Mouse (Mus musculus): ENCODE data around the gene Arfgap2. TPM values are rescaled to one million over a fixed set of nuclear protein-coding genes. Genes with fewer than 3 reads are reported as not detected.

Gene Arfgap2
- total and polyA plus RNA-seq, 3 experiments, result 55.1 to 77.6 (median 57.0) TPM

GRCm38 (mm10) chr2:91269687-91270133 lies 4.9 kb downstream of the Arfgap2 start:
- Histone ChIP-seq H3K79me2 (replicated peaks; ENCODE audit: control insufficient read depth, extremely low read depth, insufficient read depth, poor library complexity, severe bottlenecking) (peaks cover 28% of the 10 kb centered on the region), H3K36me3 (replicated peaks in 1 of 2; ENCODE audit: control insufficient read depth in 1 of 2, insufficient read depth in 1 of 2, low read length in 1 of 2) (peaks cover 66 to 83% of the 10 kb centered on the region in 2 experiments), H3K9ac (ENCODE audit: insufficient read depth, low read depth) (no peak overlapping the region), H3K4me1 (ENCODE audit: control insufficient read depth in 1 of 2, insufficient read depth in 2 of 2) (peaks cover 0 to 14% of the 10 kb centered on the region in 2 experiments; a peak in 2 of 4 replicates), H3K4me3 (replicated peaks in 1 of 3; ENCODE audit: low read depth in 2 of 3, low read length in 2 of 3, poor library complexity in 1 of 3) (no peak overlapping the region), H3K27ac (ENCODE audit: insufficient read depth, low read depth) (no peak overlapping the region), H3K27me3 (replicated peaks) (no peaks in the 10 kb centered on the region), H3K4me2 (ENCODE audit: insufficient read depth, low read depth, poor library complexity, severe bottlenecking) (no peak overlapping the region), H3K9me3 (replicated peaks; ENCODE audit: low read length) (no peaks in the 10 kb centered on the region)
- dilution Hi-C loops (cut with MboI; ENCODE audit: extremely low pct_ligation_motif_present, extremely low pct_unique_long_range_greater_than_20kb, low sequenced_read_pairs), result no loop called here
- DNase-seq (ENCODE audit: extremely low read depth), result no peak
- no peak for TF ChIP-seq RAD21 (IDR thresholded peaks at IDR 0.05; ENCODE audit: low read depth, low read length)
- no peak for TF ChIP-seq SMC3 (IDR thresholded peaks at IDR 0.05; ENCODE audit: low read depth, low read length)
- no peak for TF ChIP-seq MXI1 (IDR thresholded peaks at IDR 0.05; ENCODE audit: low read depth, low read length)
- TF ChIP-seq UBTF (IDR thresholded peaks at IDR 0.05; ENCODE audit: low read depth, low read length), result no peak
- TF ChIP-seq ELF1 (IDR thresholded peaks at IDR 0.05; ENCODE audit: low read depth, low read length), result no peak
- TF ChIP-seq SIN3A (IDR thresholded peaks at IDR 0.05; ENCODE audit: low read length), result no peak
- TF ChIP-seq NRF1 (IDR thresholded peaks at IDR 0.05; ENCODE audit: low read depth, low read length), result no peak
- in situ Hi-C loops (cut with MboI; ENCODE audit: low pct_ligation_motif_present, low pct_unique_long_range_greater_than_20kb, low sequenced_read_pairs), result no loop called here

GRCm38 (mm10) chr2:91278749-91279371 lies 14.1 kb downstream of the Arfgap2 start:
- dilution Hi-C loops (cut with MboI; ENCODE audit: extremely low pct_ligation_motif_present, extremely low pct_unique_long_range_greater_than_20kb, low sequenced_read_pairs), result no loop called here

GRCm38 (mm10) chr2:91279372-91279755 lies 14.6 kb downstream of the Arfgap2 start:
- no peak overlapping the region for H3K27ac ChIP-seq (ENCODE audit: insufficient read depth, low read depth)
- no peak overlapping the region for H3K4me3 ChIP-seq (replicated peaks in 1 of 3; ENCODE audit: low read depth in 2 of 3, low read length in 2 of 3, poor library complexity in 1 of 3)
- peaks cover 0 to 14% of the 10 kb centered on the region in 2 experiments; a peak in 2 of 4 replicates for H3K4me1 ChIP-seq (ENCODE audit: control insufficient read depth in 1 of 2, insufficient read depth in 2 of 2)
- in situ Hi-C loops (cut with MboI; ENCODE audit: low pct_ligation_motif_present, low pct_unique_long_range_greater_than_20kb, low sequenced_read_pairs) (no loop called here), dilution Hi-C loops (cut with MboI; ENCODE audit: extremely low pct_ligation_motif_present, extremely low pct_unique_long_range_greater_than_20kb, low sequenced_read_pairs) (no loop called here)
- H3K36me3 ChIP-seq (replicated peaks in 1 of 2; ENCODE audit: control insufficient read depth in 1 of 2, insufficient read depth in 1 of 2, low read length in 1 of 2), result peaks cover 33 to 76% of the 10 kb centered on the region in 2 experiments
- TF ChIP-seq UBTF (IDR thresholded peaks at IDR 0.05; ENCODE audit: low read depth, low read length), result no peak
- no peak overlapping the region for H3K9ac ChIP-seq (ENCODE audit: insufficient read depth, low read depth)
- H3K79me2 ChIP-seq (replicated peaks; ENCODE audit: control insufficient read depth, extremely low read depth, insufficient read depth, poor library complexity, severe bottlenecking), result no peaks in the 10 kb centered on the region; the same call in 1 of the 2 replicates
- no peaks in the 10 kb centered on the region for H3K27me3 ChIP-seq (replicated peaks)
- H3K9me3 ChIP-seq (replicated peaks; ENCODE audit: low read length), result no peaks in the 10 kb centered on the region
- DNase-seq (ENCODE audit: extremely low read depth), result no peak
- no peak overlapping the region for H3K4me2 ChIP-seq (ENCODE audit: insufficient read depth, low read depth, poor library complexity, severe bottlenecking)

More at GRCm38 (mm10) chr2:91278749-91279371, 14.1 kb downstream of the Arfgap2 start:
- peaks cover 0 to 14% of the 10 kb centered on the region in 2 experiments; a peak in 2 of 4 replicates for H3K4me1 ChIP-seq (ENCODE audit: control insufficient read depth in 1 of 2, insufficient read depth in 2 of 2)
- peaks cover 38 to 81% of the 10 kb centered on the region in 2 experiments for H3K36me3 ChIP-seq (replicated peaks in 1 of 2; ENCODE audit: control insufficient read depth in 1 of 2, insufficient read depth in 1 of 2, low read length in 1 of 2)
- no peak overlapping the region for H3K4me2 ChIP-seq (ENCODE audit: insufficient read depth, low read depth, poor library complexity, severe bottlenecking)
- H3K9ac ChIP-seq (ENCODE audit: insufficient read depth, low read depth), result no peak overlapping the region
- H3K79me2 ChIP-seq (replicated peaks; ENCODE audit: control insufficient read depth, extremely low read depth, insufficient read depth, poor library complexity, severe bottlenecking), result no peaks in the 10 kb centered on the region; the same call in 1 of the 2 replicates
- H3K27me3 ChIP-seq (replicated peaks), result no peaks in the 10 kb centered on the region
- no peak overlapping the region for H3K4me3 ChIP-seq (replicated peaks in 1 of 3; ENCODE audit: low read depth in 2 of 3, low read length in 2 of 3, poor library complexity in 1 of 3)
- H3K9me3 ChIP-seq (replicated peaks; ENCODE audit: low read length), result no peaks in the 10 kb centered on the region
- in situ Hi-C loops (cut with MboI; ENCODE audit: low pct_ligation_motif_present, low pct_unique_long_range_greater_than_20kb, low sequenced_read_pairs), result no loop called here
- TF ChIP-seq ETS1 (conservative IDR thresholded peaks at IDR 0.05; ENCODE audit: low read depth, low read length), result no peak
- 0 out of 2 replicates have a peak, but pooled peaks have one; percentile 29 for TF ChIP-seq POLR2AphosphoS2 (IDR thresholded peaks at IDR 0.05; ENCODE audit: low read depth, low read length)
- TF ChIP-seq SMC3 (IDR thresholded peaks at IDR 0.05; ENCODE audit: low read depth, low read length), result no peak
- TF ChIP-seq TCF12 (IDR thresholded peaks at IDR 0.05; ENCODE audit: low read depth, low read length), result no peak
- no peak overlapping the region for H3K27ac ChIP-seq (ENCODE audit: insufficient read depth, low read depth)
- no peak for DNase-seq (ENCODE audit: extremely low read depth)

Data from CH12.LX (cell line).